Mouse (Mus musculus): Measurements from ENCODE around the gene Mptx1. TPM values are rescaled to one million over a fixed set of nuclear protein-coding genes. Genes with fewer than 3 reads are reported as not detected.
"Not testable (repeated sequence)": the region's sequence is repeated elsewhere in the genome, so short reads cannot be mapped to it uniquely, and the experiment has no call there.

Mptx1 gene
- polyA plus RNA-seq (2012; rRNA removed) = 1.2 and 3.5 TPM in 2 replicates

GRCm38 (mm10) chr1:174330218-174330617, at the start of gene Mptx1:
Mptx1 (plus strand) TSS chr1:174330518.
- no peaks in the 10 kb centered on the region for H3K27me3 ChIP-seq (ENCODE audit: control insufficient read depth, insufficient read depth, low read length)
- no peak for TF ChIP-seq CTCF (IDR thresholded peaks at IDR 0.05; ENCODE audit: extremely low read depth, insufficient read length, insufficient replicate concordance, low read depth, low read length)
- no peak for TF ChIP-seq POLR2A (IDR thresholded peaks at IDR 0.05; ENCODE audit: low read depth, low read length)
- H3K36me3 ChIP-seq (ENCODE audit: control insufficient read depth, insufficient read depth, low read length) = no peaks in the 10 kb centered on the region
- no peak within 1 kb of the TSS for H3K27ac ChIP-seq (ENCODE audit: insufficient read depth, low read depth, low read length)
- H3K4me3 ChIP-seq (ENCODE audit: low read depth, low read length) = no peak within 1 kb of the TSS
- H3K4me1 ChIP-seq (ENCODE audit: control insufficient read depth, insufficient read depth, insufficient read length, low read length) = no peaks in the 10 kb centered on the region

- Histone ChIP-seq H3K4me1 (ENCODE audit: control insufficient read depth, insufficient read depth, insufficient read length, low read length) (no peaks in the 10 kb centered on the region), H3K27me3 (ENCODE audit: control insufficient read depth, insufficient read depth, low read length) (no peaks in the 10 kb centered on the region), H3K4me3 (ENCODE audit: low read depth, low read length) (no peak overlapping the region), H3K27ac (ENCODE audit: insufficient read depth, low read depth, low read length) (no peak overlapping the region), H3K36me3 (ENCODE audit: control insufficient read depth, insufficient read depth, low read length) (no peaks in the 10 kb centered on the region)
- TF ChIP-seq CTCF (IDR thresholded peaks at IDR 0.05; ENCODE audit: extremely low read depth, insufficient read length, insufficient replicate concordance, low read depth, low read length) (no peak), POLR2A (IDR thresholded peaks at IDR 0.05; ENCODE audit: low read depth, low read length) (no peak)
- 7% methylated on average over 1 of the region's 1 CpGs for WGBS
Observed at GRCm38 (mm10) chr1:174303162-174303561, 27.2 kb upstream of the Mptx1 start.

- Histone ChIP-seq H3K36me3 (ENCODE audit: control insufficient read depth, insufficient read depth, low read length) (no peaks in the 10 kb centered on the region), H3K4me1 (ENCODE audit: control insufficient read depth, insufficient read depth, insufficient read length, low read length) (no peaks in the 10 kb centered on the region), H3K4me3 (ENCODE audit: low read depth, low read length) (no peak overlapping the region), H3K27me3 (ENCODE audit: control insufficient read depth, insufficient read depth, low read length) (no peaks in the 10 kb centered on the region), H3K27ac (ENCODE audit: insufficient read depth, low read depth, low read length) (no peak overlapping the region)
- 83% methylated on average over 2 of the region's 2 CpGs for WGBS
- no peak for TF ChIP-seq CTCF (IDR thresholded peaks at IDR 0.05; ENCODE audit: extremely low read depth, insufficient read length, insufficient replicate concordance, low read depth, low read length)
- no peak for TF ChIP-seq POLR2A (IDR thresholded peaks at IDR 0.05; ENCODE audit: low read depth, low read length)
Observed at GRCm38 (mm10) chr1:174317308-174317707, 13.0 kb upstream of the Mptx1 start.

GRCm38 (mm10) chr1:174353636-174354035, 23.3 kb downstream of the Mptx1 start:
- not testable (repeated sequence) for H3K27me3 ChIP-seq (ENCODE audit: control insufficient read depth, insufficient read depth, low read length); H3K36me3 ChIP-seq (ENCODE audit: control insufficient read depth, insufficient read depth, low read length); H3K4me1 ChIP-seq (ENCODE audit: control insufficient read depth, insufficient read depth, insufficient read length, low read length); H3K27ac ChIP-seq (ENCODE audit: insufficient read depth, low read depth, low read length); H3K4me3 ChIP-seq (ENCODE audit: low read depth, low read length)
- WGBS = 67% methylated on average over 1 of the region's 1 CpGs

- H3K4me1 ChIP-seq (ENCODE audit: control insufficient read depth, insufficient read depth, insufficient read length, low read length) = no peaks in the 10 kb centered on the region
- TF ChIP-seq CTCF (IDR thresholded peaks at IDR 0.05; ENCODE audit: extremely low read depth, insufficient read length, insufficient replicate concordance, low read depth, low read length) (no peak), POLR2A (IDR thresholded peaks at IDR 0.05; ENCODE audit: low read depth, low read length) (no peak)
- H3K36me3 ChIP-seq (ENCODE audit: control insufficient read depth, insufficient read depth, low read length) = no peaks in the 10 kb centered on the region
- no peak overlapping the region for H3K4me3 ChIP-seq (ENCODE audit: low read depth, low read length)
- no peaks in the 10 kb centered on the region; the same call in 1 of the 2 replicates for H3K27me3 ChIP-seq (ENCODE audit: control insufficient read depth, insufficient read depth, low read length)
- H3K27ac ChIP-seq (ENCODE audit: insufficient read depth, low read depth, low read length) = no peak overlapping the region
- WGBS = 72% methylated on average over 5 of the region's 5 CpGs
Observed at GRCm38 (mm10) chr1:174354640-174355039, 24.3 kb downstream of the Mptx1 start.

- no peak within 1 kb of the TSS for H3K27ac ChIP-seq (ENCODE audit: insufficient read depth, low read depth, low read length)
- WGBS = 64% methylated on average over 2 of the region's 2 CpGs
- no peaks in the 10 kb centered on the region for H3K4me1 ChIP-seq (ENCODE audit: control insufficient read depth, insufficient read depth, insufficient read length, low read length)
- H3K27me3 ChIP-seq (ENCODE audit: control insufficient read depth, insufficient read depth, low read length) = no peaks in the 10 kb centered on the region
- TF ChIP-seq POLR2A (IDR thresholded peaks at IDR 0.05; ENCODE audit: low read depth, low read length) (no peak), CTCF (IDR thresholded peaks at IDR 0.05; ENCODE audit: extremely low read depth, insufficient read length, insufficient replicate concordance, low read depth, low read length) (no peak)
- no peaks in the 10 kb centered on the region for H3K36me3 ChIP-seq (ENCODE audit: control insufficient read depth, insufficient read depth, low read length)
- H3K4me3 ChIP-seq (ENCODE audit: low read depth, low read length) = no peak within 1 kb of the TSS
Observed at GRCm38 (mm10) chr1:174364882-174365451, 34.6 kb downstream of the Mptx1 start, which contains the start of gene Olfr417. Olfr417 (plus strand) TSS chr1:174365122.

- 82% methylated on average over 3 of the region's 3 CpGs for WGBS
- TF ChIP-seq POLR2A (IDR thresholded peaks at IDR 0.05; ENCODE audit: low read depth, low read length) = no peak
- no peak for TF ChIP-seq CTCF (IDR thresholded peaks at IDR 0.05; ENCODE audit: extremely low read depth, insufficient read length, insufficient replicate concordance, low read depth, low read length)
- Histone ChIP-seq H3K4me3 (ENCODE audit: low read depth, low read length) (no peak overlapping the region), H3K27ac (ENCODE audit: insufficient read depth, low read depth, low read length) (no peak overlapping the region), H3K4me1 (ENCODE audit: control insufficient read depth, insufficient read depth, insufficient read length, low read length) (no peaks in the 10 kb centered on the region), H3K27me3 (ENCODE audit: control insufficient read depth, insufficient read depth, low read length) (no peaks in the 10 kb centered on the region), H3K36me3 (ENCODE audit: control insufficient read depth, insufficient read depth, low read length) (no peaks in the 10 kb centered on the region)
Observed at GRCm38 (mm10) chr1:174373799-174374198, 43.5 kb downstream of the Mptx1 start.

Other genes with a start within 250 kb of the Mptx1 start
- gene Olfr429, start 246.2 kb upstream of the Mptx1 start, polyA plus RNA-seq (2012; rRNA removed) = not detected in 2 replicates
- not detected in 2 replicates for gene Olfr427, start 233.6 kb upstream of the Mptx1 start, polyA plus RNA-seq (2012; rRNA removed)
- not detected in 2 replicates for gene Olfr231, start 209.4 kb upstream of the Mptx1 start, polyA plus RNA-seq (2012; rRNA removed)
- 0.10 TPM in 1 of 2 replicates, not detected in the other for gene Olfr424, start 199.0 kb upstream of the Mptx1 start, polyA plus RNA-seq (2012; rRNA removed)
- gene Olfr420, start 174.9 kb upstream of the Mptx1 start, polyA plus RNA-seq (2012; rRNA removed) = not detected in 2 replicates
- gene Spta1, start 157.7 kb upstream of the Mptx1 start, polyA plus RNA-seq (2012; rRNA removed) = not detected in 2 replicates
- not detected in 2 replicates for gene Olfr419, start 78.5 kb upstream of the Mptx1 start, polyA plus RNA-seq (2012; rRNA removed)
- not detected in 2 replicates for gene Olfr417, start 34.6 kb downstream of the Mptx1 start, polyA plus RNA-seq (2012; rRNA removed)
- not detected in 2 replicates for gene Olfr248, start 60.5 kb downstream of the Mptx1 start, polyA plus RNA-seq (2012; rRNA removed)
- gene Olfr414, start 93.5 kb downstream of the Mptx1 start, polyA plus RNA-seq (2012; rRNA removed) = not detected in 2 replicates
- not detected in 2 replicates for gene Olfr220, start 111.6 kb downstream of the Mptx1 start, polyA plus RNA-seq (2012; rRNA removed)
- gene Fmn2, start 171.3 kb downstream of the Mptx1 start, polyA plus RNA-seq (2012; rRNA removed) = 0.04 and 0.11 TPM in 2 replicates